13 mouse cellular contexts compared by ENCODE assay signal in genomic region chr2:126499730-126500129, GRCm38 (mm10). TPM values are rescaled to one million over a fixed set of nuclear protein-coding genes. Genes with fewer than 3 reads are reported as not detected.
A peak's percentile ranks its signal among the peaks of the same experiment; 100 is the strongest.
DNase-seq lines count a peak whose midpoint lies in the region; ATAC-seq and TF ChIP-seq lines count a peak whose summit lies in the region.
"Had no signal": no experiment of that assay in that cellular context is flagged by ENCODE, and none has a peak within 500 bp of the region (broad histone marks: within the 10 kb centered on the region; RNA-seq: fewer than 3 reads in every experiment).

No protein-coding gene starts in this region.

- no peaks in the 10 kb centered on the region; the same call in 1 of the 2 replicates for H3K4me1 ChIP-seq in lung, adult 2 months (ENCODE audit: control insufficient read depth, insufficient read depth, low read length)
- no peaks in the 10 kb centered on the region for H3K4me1 ChIP-seq in brown adipose tissue, adult 24 weeks (ENCODE audit: control insufficient read depth, insufficient read depth, insufficient read length, low read length)
- peaks cover 46% of the 10 kb centered on the region for H3K4me1 ChIP-seq in megakaryocyte, embryonic 14.5 days
- H3K4me1 ChIP-seq: forebrain, embryonic 13.5 days; hindbrain, embryonic 12.5 days; limb, embryonic 10.5 days; midbrain, embryonic 12.5 days had no signal

- H3K9me3 ChIP-seq in megakaryocyte, embryonic 14.5 days, result 0 out of 2 replicates have a peak, but pooled peaks cover 4% of the 10 kb centered on the region
- H3K9me3 ChIP-seq: forebrain, embryonic 13.5 days; hindbrain, embryonic 12.5 days; limb, embryonic 10.5 days; midbrain, embryonic 12.5 days had no signal

- H3K36me3 ChIP-seq in megakaryocyte, embryonic 14.5 days (replicated peaks; ENCODE audit: low read length), result no peaks in the 10 kb centered on the region
- H3K36me3 ChIP-seq: hindbrain, embryonic 12.5 days; limb, embryonic 10.5 days; midbrain, embryonic 12.5 days had no signal

- no peak overlapping the region for H3K4me3 ChIP-seq in lung, adult 2 months (replicated peaks; ENCODE audit: extremely low read depth, low read depth, low read length)
- H3K4me3 ChIP-seq in brown adipose tissue, adult 24 weeks (ENCODE audit: insufficient read depth, low read depth, low read length), result peak overlapping the region; percentile 49
- peak overlapping the region; percentile 75 for H3K4me3 ChIP-seq in megakaryocyte, embryonic 14.5 days (replicated peaks)
- H3K4me3 ChIP-seq: forebrain, embryonic 13.5 days; hindbrain, embryonic 12.5 days; limb, embryonic 10.5 days; midbrain, embryonic 12.5 days had no signal

- H3K27me3 ChIP-seq in megakaryocyte, embryonic 14.5 days (replicated peaks), result no peaks in the 10 kb centered on the region
- H3K27me3 ChIP-seq: forebrain, embryonic 13.5 days; hindbrain, embryonic 12.5 days; midbrain, embryonic 12.5 days had no signal

- no peak for ATAC-seq in frontal cortex, adult (ENCODE audit: low TSS enrichment)
- ATAC-seq: forebrain, embryonic 13.5 days had no signal

- peak; percentile 39 to 54 for DNase-seq in lung, adult 18-20 months
- no peak for DNase-seq in lung, adult 2 months
- DNase-seq in thymus, postnatal 4 days, result peak; percentile 49
- no peak for DNase-seq in testis, postnatal 14 days (ENCODE audit: low spot score)
- DNase-seq: cerebellum, postnatal 36 days; kidney, postnatal 25 days had no signal

- peak overlapping the region; percentile 50; the same call in 1 of the 2 replicates for H3K27ac ChIP-seq in brown adipose tissue, adult 24 weeks (replicated peaks; ENCODE audit: low read depth, low read length)
- H3K27ac ChIP-seq: forebrain, embryonic 13.5 days; hindbrain, embryonic 12.5 days; limb, embryonic 10.5 days; midbrain, embryonic 12.5 days had no signal

- WGBS in lung, adult 2 months, result 42% methylated on average over 8 of the region's 8 CpGs

- no peak for TF ChIP-seq CTCF in lung, adult 2 months (IDR thresholded peaks at IDR 0.05; ENCODE audit: insufficient read depth, low read length)

- TF ChIP-seq POLR2A in lung, adult 2 months (IDR thresholded peaks at IDR 0.05; ENCODE audit: borderline replicate concordance, extremely low read depth, low read depth, low read length), result no peak

RNA-seq across cellular contexts. Expression of gene Atp8b4, which starts 0.7 kb away (rescaled TPM):
- 1.0 and 1.8 TPM in 2 replicates for polyA plus RNA-seq in lung, adult 2 months (2012; rRNA removed)
- 0.21 and 0.44 TPM in 2 replicates for polyA plus RNA-seq in brown adipose tissue, adult 24 weeks (2012; ENCODE audit: insufficient read depth, insufficient read length, missing spikeins)
- 0.38 TPM in 2 replicates for polyA plus RNA-seq in megakaryocyte, embryonic 14.5 days (2012; ENCODE audit: insufficient read depth, low replicate concordance)
- polyA plus RNA-seq: forebrain, embryonic 13.5 days had no signal

RNA-seq across cellular contexts. Expression of gene Slc27a2, which starts 52.5 kb away (rescaled TPM):
- polyA plus RNA-seq in lung, adult 2 months (2012; rRNA removed), result 2.4 and 2.7 TPM in 2 replicates
- 53.3 and 74.1 TPM in 2 replicates for polyA plus RNA-seq in brown adipose tissue, adult 24 weeks (2012; ENCODE audit: insufficient read depth, insufficient read length, missing spikeins)
- polyA plus RNA-seq in megakaryocyte, embryonic 14.5 days (2012; ENCODE audit: insufficient read depth, low replicate concordance), result not detected in 2 replicates

Comparison
In these comparisons a context has a peak if more than half of its experiments do, and no peak if none do; other contexts are left out.
1. DNase-seq: peak in lung, adult 18-20 months (2 of 2) and thymus, postnatal 4 days (single experiment); none in lung, adult 2 months (single experiment) and testis, postnatal 14 days (single experiment).
2. RNA of gene Slc27a2, which starts 52.5 kb away (polyA plus RNA-seq): 53.3 to 74.1 TPM in brown adipose tissue, adult 24 weeks; 2.4 to 2.7 TPM in lung, adult 2 months and not detected in megakaryocyte, embryonic 14.5 days; every median in the first group is over 10 times any median in the second.